Mouse (Mus musculus) myocyte (in vitro differentiated cells): ENCODE results near the gene Gm8024.
"Not testable (repeated sequence)": the region's sequence is repeated elsewhere in the genome, so short reads cannot be mapped to it uniquely, and the experiment has no call there.

Experiments used
- CEBPB ChIP-seq: IDR thresholded peaks from 2 replicates; pipeline ENCODE4 v1.6.1; 2011; ENCODE audit warnings: mild to moderate bottlenecking, moderate library complexity; ENCODE audit not compliant: poor library complexity, insufficient read depth, severe bottlenecking
- E2F4 ChIP-seq: IDR thresholded peaks from one replicate; pipeline ENCODE4 v1.6.1; 2011; ENCODE audit warnings: mild to moderate bottlenecking, control low read depth, moderate library complexity; ENCODE audit not compliant: insufficient read depth
- MAX ChIP-seq: IDR thresholded peaks from one replicate; pipeline ENCODE4 v1.6.1; 2011; ENCODE audit warnings: low read depth, mild to moderate bottlenecking, control low read depth
- MYOD1 ChIP-seq, 3 experiments: IDR thresholded peaks; one replicate each; pipeline ENCODE4 v1.6.1; 2011; ENCODE audit warnings: control low read depth in 2 of 3, low read depth in 2 of 3, mild to moderate bottlenecking in 2 of 3, moderate library complexity in 1 of 3; ENCODE audit not compliant: insufficient read length in 2 of 3, control insufficient read depth in 1 of 3
- MYOG ChIP-seq, 3 experiments: IDR thresholded peaks; one replicate each; pipeline ENCODE4 v1.6.1; 2011; ENCODE audit warnings: control low read depth in 2 of 3, low read depth in 2 of 3, mild to moderate bottlenecking in 2 of 3; ENCODE audit not compliant: insufficient read length in 2 of 3, control insufficient read depth in 1 of 3, insufficient read depth in 1 of 3
- POLR2A ChIP-seq: IDR thresholded peaks from one replicate; pipeline ENCODE4 v1.6.1; 2011; ENCODE audit warnings: low read depth, mild to moderate bottlenecking, control low read depth, moderate library complexity; ENCODE audit not compliant: insufficient read length
- POLR2AphosphoS2 ChIP-seq: IDR thresholded peaks from one replicate; pipeline ENCODE4 v1.6.1; 2011; ENCODE audit warnings: low read depth, control low read depth; ENCODE audit not compliant: insufficient read length
- REST ChIP-seq: IDR thresholded peaks from one replicate; pipeline ENCODE4 v1.6.1; 2011; ENCODE audit warnings: mild to moderate bottlenecking, control low read depth, moderate library complexity; ENCODE audit not compliant: insufficient read depth, insufficient read length
- SRF ChIP-seq: IDR thresholded peaks from one replicate; pipeline ENCODE4 v1.6.1; 2011; ENCODE audit warnings: low read depth; ENCODE audit not compliant: control insufficient read depth, insufficient read length
- TCF12 ChIP-seq: IDR thresholded peaks from one replicate; pipeline ENCODE4 v1.6.1; 2011; ENCODE audit warnings: mild to moderate bottlenecking, control low read depth; ENCODE audit not compliant: poor library complexity, insufficient read depth, severe bottlenecking
- TCF3 ChIP-seq: IDR thresholded peaks from one replicate; pipeline ENCODE4 v1.6.1; 2011; ENCODE audit warnings: low read depth, control low read depth; ENCODE audit not compliant: insufficient read length
- USF1 ChIP-seq: IDR thresholded peaks from one replicate; pipeline ENCODE4 v1.6.1; 2011; ENCODE audit warnings: low read depth, mild to moderate bottlenecking, control low read depth, moderate library complexity

DNA sequence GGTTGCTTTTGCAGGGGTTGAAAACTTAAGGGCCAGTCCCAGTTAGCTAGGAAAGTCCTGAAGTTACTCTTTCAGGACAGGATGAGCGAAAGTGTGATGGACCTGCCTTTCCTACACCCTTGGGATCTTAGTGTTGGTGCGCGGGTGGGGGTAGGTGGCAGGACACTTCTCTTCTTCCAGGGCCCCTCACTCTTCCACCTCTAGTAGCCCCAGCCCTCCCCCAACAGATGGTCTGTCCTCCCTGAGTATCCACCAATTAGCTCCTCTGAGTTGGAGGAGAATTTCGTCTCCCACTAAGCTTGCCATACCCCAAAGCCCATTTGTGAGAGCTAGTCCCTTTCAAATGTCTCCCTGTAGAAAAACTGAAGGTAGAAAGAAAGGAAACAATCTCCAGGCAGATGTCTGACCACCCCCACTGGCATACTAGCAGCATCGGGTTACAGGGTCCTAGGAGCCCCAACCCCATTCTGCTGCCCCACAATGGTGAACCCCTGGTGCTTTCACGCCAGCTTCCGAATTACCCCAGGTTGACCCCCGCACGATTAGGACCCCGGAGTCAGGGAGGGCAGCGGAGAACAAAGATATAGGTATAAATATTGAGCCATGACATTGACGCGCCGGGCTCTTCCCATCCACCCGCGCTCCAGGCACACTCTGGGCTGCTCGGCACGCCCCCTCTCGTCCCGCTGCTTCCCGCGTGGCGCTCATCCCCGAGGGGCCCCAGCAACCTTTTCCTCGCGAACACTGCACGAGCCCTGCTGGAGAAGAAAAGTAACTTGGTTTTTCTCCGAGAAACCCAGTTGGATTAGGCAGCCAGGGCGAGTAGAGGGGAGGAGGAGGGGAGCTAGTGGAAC, 18.5 kb upstream of the Gm8024 start:
- not testable (repeated sequence) for TF ChIP-seq MAX; POLR2A; SRF; E2F4; USF1; MYOG (IDR thresholded peaks at IDR 0.05; ENCODE audit: control insufficient read depth in 1 of 3, insufficient read depth in 1 of 3, insufficient read length in 2 of 3, low read depth in 2 of 3); POLR2AphosphoS2; REST; MYOD1 (IDR thresholded peaks at IDR 0.05; ENCODE audit: control insufficient read depth in 1 of 3, insufficient read length in 2 of 3, low read depth in 2 of 3); TCF12; CEBPB; TCF3
